Mouse (Mus musculus): ENCODE data around the gene Ptprd. TPM values are rescaled to one million over a fixed set of nuclear protein-coding genes. Genes with fewer than 3 reads are reported as not detected.

Gene Ptprd
- total and polyA plus RNA-seq, 3 experiments = 0.30 to 0.66 TPM; not detected in 1

GRCm38 (mm10) chr4:76385818-76386217 is 1825.9 kb downstream of the Ptprd start:
- H3K36me3 ChIP-seq (replicated peaks) = no peaks in the 10 kb centered on the region
- DNase-seq (ENCODE audit: low spot score) (no peak), ATAC-seq (ENCODE audit: extremely low read depth, insufficient number of reproducible peaks, low FRiP score, poor library complexity, severe bottlenecking) (no peak)
- H3K27me3 ChIP-seq (ENCODE audit: insufficient read depth, low read length) = no peaks in the 10 kb centered on the region
- H3K9me3 ChIP-seq (replicated peaks) = no peaks in the 10 kb centered on the region
- no peaks in the 10 kb centered on the region for H3K4me1 ChIP-seq (ENCODE audit: insufficient read depth, low read depth, low read length)
- H3K4me3 ChIP-seq (ENCODE audit: low read depth, low read length) = no peak overlapping the region
- TF ChIP-seq GATA2 (IDR thresholded peaks at IDR 0.05; ENCODE audit: borderline replicate concordance, low read depth, low read length) = no peak
- no peak for TF ChIP-seq POLR2AphosphoS5 (IDR thresholded peaks at IDR 0.05; ENCODE audit: insufficient replicate concordance, low read depth, low read length)
- TF ChIP-seq TAL1 (conservative IDR thresholded peaks at IDR 0.05; ENCODE audit: low read depth, low read length) = no peak
- TF ChIP-seq GATA1 (IDR thresholded peaks at IDR 0.05; ENCODE audit: borderline replicate concordance, low read length) = no peak
- TF ChIP-seq CTCF (IDR thresholded peaks at IDR 0.05; ENCODE audit: low read depth, low read length) = no peak

GRCm38 (mm10) chr4:76380312-76380917 is 1831.3 kb downstream of the Ptprd start:
- Histone ChIP-seq H3K36me3 (replicated peaks) (no peaks in the 10 kb centered on the region), H3K4me1 (ENCODE audit: insufficient read depth, low read depth, low read length) (no peaks in the 10 kb centered on the region), H3K9me3 (replicated peaks) (no peaks in the 10 kb centered on the region), H3K27me3 (ENCODE audit: insufficient read depth, low read length) (no peaks in the 10 kb centered on the region), H3K4me3 (ENCODE audit: low read depth, low read length) (no peak overlapping the region)
- no peak for TF ChIP-seq CTCF (IDR thresholded peaks at IDR 0.05; ENCODE audit: low read depth, low read length)
- no peak for TF ChIP-seq TAL1 (conservative IDR thresholded peaks at IDR 0.05; ENCODE audit: low read depth, low read length)
- no peak for TF ChIP-seq POLR2AphosphoS5 (IDR thresholded peaks at IDR 0.05; ENCODE audit: insufficient replicate concordance, low read depth, low read length)
- DNase-seq (ENCODE audit: low spot score) = no peak
- no peak for ATAC-seq (ENCODE audit: extremely low read depth, insufficient number of reproducible peaks, low FRiP score, poor library complexity, severe bottlenecking)

- no peak for DNase-seq (ENCODE audit: low spot score)
- no peak overlapping the region for H3K4me3 ChIP-seq (ENCODE audit: low read depth, low read length)
- H3K27me3 ChIP-seq (ENCODE audit: insufficient read depth, low read length) = no peaks in the 10 kb centered on the region
- no peaks in the 10 kb centered on the region for H3K36me3 ChIP-seq (replicated peaks)
- no peak for ATAC-seq (ENCODE audit: extremely low read depth, insufficient number of reproducible peaks, low FRiP score, poor library complexity, severe bottlenecking)
- H3K4me1 ChIP-seq (ENCODE audit: insufficient read depth, low read depth, low read length) = no peaks in the 10 kb centered on the region
- no peak for TF ChIP-seq GATA2 (IDR thresholded peaks at IDR 0.05; ENCODE audit: borderline replicate concordance, low read depth, low read length)
- no peak for TF ChIP-seq POLR2AphosphoS5 (IDR thresholded peaks at IDR 0.05; ENCODE audit: insufficient replicate concordance, low read depth, low read length)
- no peak for TF ChIP-seq GATA1 (IDR thresholded peaks at IDR 0.05; ENCODE audit: borderline replicate concordance, low read length)
- TF ChIP-seq CTCF (IDR thresholded peaks at IDR 0.05; ENCODE audit: low read depth, low read length) = no peak
- no peak for TF ChIP-seq TAL1 (conservative IDR thresholded peaks at IDR 0.05; ENCODE audit: low read depth, low read length)
- no peaks in the 10 kb centered on the region for H3K9me3 ChIP-seq (replicated peaks)
These were observed 1841.5 kb downstream of the Ptprd start for GRCm38 (mm10) chr4:76370041-76370880.

GRCm38 (mm10) chr4:76369101-76369500 is 1842.7 kb downstream of the Ptprd start:
- Histone ChIP-seq H3K36me3 (replicated peaks) (no peaks in the 10 kb centered on the region), H3K4me3 (ENCODE audit: low read depth, low read length) (no peak overlapping the region), H3K4me1 (ENCODE audit: insufficient read depth, low read depth, low read length) (no peaks in the 10 kb centered on the region), H3K9me3 (replicated peaks) (no peaks in the 10 kb centered on the region), H3K27me3 (ENCODE audit: insufficient read depth, low read length) (no peaks in the 10 kb centered on the region)
- no peak for ATAC-seq (ENCODE audit: extremely low read depth, insufficient number of reproducible peaks, low FRiP score, poor library complexity, severe bottlenecking)
- no peak for DNase-seq (ENCODE audit: low spot score)
- TF ChIP-seq CTCF (IDR thresholded peaks at IDR 0.05; ENCODE audit: low read depth, low read length) (no peak), GATA1 (IDR thresholded peaks at IDR 0.05; ENCODE audit: borderline replicate concordance, low read length) (no peak), POLR2AphosphoS5 (IDR thresholded peaks at IDR 0.05; ENCODE audit: insufficient replicate concordance, low read depth, low read length) (no peak), TAL1 (conservative IDR thresholded peaks at IDR 0.05; ENCODE audit: low read depth, low read length) (no peak), GATA2 (IDR thresholded peaks at IDR 0.05; ENCODE audit: borderline replicate concordance, low read depth, low read length) (no peak)

- Histone ChIP-seq H3K4me3 (ENCODE audit: low read depth, low read length) (no peak overlapping the region), H3K4me1 (ENCODE audit: insufficient read depth, low read depth, low read length) (no peaks in the 10 kb centered on the region), H3K27me3 (ENCODE audit: insufficient read depth, low read length) (no peaks in the 10 kb centered on the region), H3K36me3 (replicated peaks) (no peaks in the 10 kb centered on the region), H3K9me3 (replicated peaks) (no peaks in the 10 kb centered on the region)
- TF ChIP-seq GATA2 (IDR thresholded peaks at IDR 0.05; ENCODE audit: borderline replicate concordance, low read depth, low read length) (no peak), POLR2AphosphoS5 (IDR thresholded peaks at IDR 0.05; ENCODE audit: insufficient replicate concordance, low read depth, low read length) (no peak)
- no peak for ATAC-seq (ENCODE audit: extremely low read depth, insufficient number of reproducible peaks, low FRiP score, poor library complexity, severe bottlenecking)
- DNase-seq (ENCODE audit: low spot score) = no peak
These were observed 1843.5 kb downstream of the Ptprd start for GRCm38 (mm10) chr4:76368291-76368690.

GRCm38 (mm10) chr4:76367285-76367684 is 1844.5 kb downstream of the Ptprd start:
- no peak for DNase-seq (ENCODE audit: low spot score)
- no peak for ATAC-seq (ENCODE audit: extremely low read depth, insufficient number of reproducible peaks, low FRiP score, poor library complexity, severe bottlenecking)
- H3K9me3 ChIP-seq (replicated peaks) = no peaks in the 10 kb centered on the region
- no peaks in the 10 kb centered on the region for H3K36me3 ChIP-seq (replicated peaks)
- H3K4me1 ChIP-seq (ENCODE audit: insufficient read depth, low read depth, low read length) = no peaks in the 10 kb centered on the region
- H3K4me3 ChIP-seq (ENCODE audit: low read depth, low read length) = no peak overlapping the region
- no peaks in the 10 kb centered on the region for H3K27me3 ChIP-seq (ENCODE audit: insufficient read depth, low read length)
- no peak for TF ChIP-seq GATA1 (IDR thresholded peaks at IDR 0.05; ENCODE audit: borderline replicate concordance, low read length)
- no peak for TF ChIP-seq TAL1 (conservative IDR thresholded peaks at IDR 0.05; ENCODE audit: low read depth, low read length)
- TF ChIP-seq CTCF (IDR thresholded peaks at IDR 0.05; ENCODE audit: low read depth, low read length) = no peak
- TF ChIP-seq POLR2AphosphoS5 (IDR thresholded peaks at IDR 0.05; ENCODE audit: insufficient replicate concordance, low read depth, low read length) = no peak
- TF ChIP-seq GATA2 (IDR thresholded peaks at IDR 0.05; ENCODE audit: borderline replicate concordance, low read depth, low read length) = no peak

Data from G1E (cell line).